Mouse (Mus musculus) spleen, postnatal 36 days (tissue): ENCODE measurements around the gene 1190007I07Rik.

Experiments used
- DNase-seq, 2 experiments: peaks; one replicate each; pipeline ENCODE4 v3.0.0; 2022; ENCODE audit warnings: low spot score in 2 of 2, mixed read lengths in 1 of 2

Gene 1190007I07Rik

DNA sequence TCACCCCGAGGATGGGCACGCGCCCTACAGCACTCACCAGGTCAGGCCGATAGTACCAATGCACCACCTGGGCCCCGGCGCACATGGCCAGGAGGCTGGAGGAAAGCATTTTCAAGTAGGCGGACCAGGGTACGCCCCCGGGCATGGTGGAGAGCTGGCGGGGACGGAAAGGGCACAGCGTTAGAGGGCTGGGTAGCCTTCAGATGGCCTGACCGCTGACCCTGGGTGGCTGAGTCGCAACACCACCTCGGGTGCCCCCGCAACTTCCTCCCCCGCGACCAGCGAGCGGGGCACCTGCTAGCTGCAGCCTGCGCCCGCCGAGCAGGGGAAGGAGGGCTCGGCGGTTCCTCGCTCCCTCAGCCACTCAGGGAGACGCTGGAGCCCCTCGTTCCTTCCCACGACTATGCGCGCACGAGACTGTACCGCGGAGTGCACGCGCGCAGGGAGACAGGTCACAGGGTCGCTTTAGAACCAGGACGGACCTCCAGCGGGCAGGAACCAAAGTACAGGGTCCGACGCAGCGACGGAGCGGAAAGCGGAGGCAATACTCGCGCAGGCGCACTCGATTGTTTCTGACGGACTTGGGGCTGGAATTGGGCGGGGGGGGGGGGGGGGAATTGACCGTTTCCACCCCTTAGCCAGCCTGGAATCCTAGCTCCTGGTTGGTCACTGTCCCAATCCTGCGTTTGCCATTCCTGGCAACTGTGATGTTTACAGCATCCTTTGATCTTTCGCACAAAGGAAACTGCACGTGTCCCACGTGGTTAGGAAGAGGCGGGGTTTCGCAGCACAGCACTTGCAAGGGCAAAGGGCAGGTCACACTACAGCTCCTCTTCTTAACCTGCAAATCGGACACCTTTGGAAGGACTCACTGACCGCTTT, at the start of gene 1190007I07Rik:
1190007I07Rik (minus strand) TSS at position 558 of the 882 bp plus-strand sequence.
- peak; percentile 77 to 83 for DNase-seq

DNA sequence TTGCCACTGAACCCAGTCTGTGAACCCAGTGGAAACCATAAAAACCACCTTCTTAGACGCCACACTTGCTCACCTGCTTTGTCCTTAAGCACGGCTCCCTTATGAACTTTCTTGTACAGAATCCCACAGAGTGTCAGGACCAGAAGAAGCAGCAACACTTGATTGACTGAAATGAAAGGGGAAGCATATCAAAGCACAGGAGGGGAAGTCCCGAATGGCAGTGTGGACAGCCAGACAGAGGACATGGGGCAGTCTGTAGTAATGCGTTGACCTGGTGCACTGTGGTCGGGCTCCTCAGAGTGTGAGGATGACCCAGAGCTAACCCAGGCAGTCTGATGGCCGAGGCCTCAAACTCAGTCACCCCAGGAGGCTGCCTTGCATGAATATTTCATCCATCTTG, 47.2 kb upstream of the 1190007I07Rik start:
- no peak for DNase-seq

DNA sequence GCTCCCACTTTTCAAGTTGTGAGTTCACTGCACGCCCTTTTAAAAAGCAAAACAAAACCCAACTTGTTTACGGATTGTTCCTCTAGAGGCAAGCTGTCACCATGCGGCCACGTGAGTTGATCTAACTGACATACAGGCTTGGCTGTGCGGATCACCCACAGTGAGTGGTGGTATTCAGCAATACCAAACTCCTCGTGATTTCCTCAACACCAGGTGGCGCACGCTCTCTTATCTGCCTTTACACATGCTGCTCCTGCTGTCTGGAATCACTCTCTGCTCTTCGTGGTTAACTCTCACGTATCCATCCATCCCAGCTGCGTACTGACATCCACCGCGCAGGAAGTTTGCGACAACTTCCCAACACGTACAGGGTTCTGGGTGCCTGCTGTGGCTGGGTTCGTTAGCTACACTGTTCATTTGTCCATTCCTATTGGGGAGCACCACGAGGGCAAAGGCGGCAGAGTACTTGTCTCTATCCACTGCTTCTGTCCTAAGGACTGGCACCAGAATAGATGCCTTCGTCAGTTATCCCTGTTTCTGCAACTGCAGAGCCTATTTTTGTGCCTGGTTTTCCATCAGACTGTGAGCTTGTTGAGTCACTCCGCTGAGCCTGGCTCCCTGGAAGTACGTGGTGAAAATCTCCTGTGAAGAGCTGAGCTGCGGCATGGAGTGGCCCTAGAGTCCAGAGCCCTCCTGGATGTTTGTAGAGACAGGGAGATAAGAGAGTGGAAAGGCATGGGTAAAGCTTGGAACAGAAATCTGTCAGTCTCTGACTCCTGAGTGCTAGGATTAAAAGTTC, 43.6 kb upstream of the 1190007I07Rik start:
- DNase-seq: peak; percentile 66 to 74

DNA sequence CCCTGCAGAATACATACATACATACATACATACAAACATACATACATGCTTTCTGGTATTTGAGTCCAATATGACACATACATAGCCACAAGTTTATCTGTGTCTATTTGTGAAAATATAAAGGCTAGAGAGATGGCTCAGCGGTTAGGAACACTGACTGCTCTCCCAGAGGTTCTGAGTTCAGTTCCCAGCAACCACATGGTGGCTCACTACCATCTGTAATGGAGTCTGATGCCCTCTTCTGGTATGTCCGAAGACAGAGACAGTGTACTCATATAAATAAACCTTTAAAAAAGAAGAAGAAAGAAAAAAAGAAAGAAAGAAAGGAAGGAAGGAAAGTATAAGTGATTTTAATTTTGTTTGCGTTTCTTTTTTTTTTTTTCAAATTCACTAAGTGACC, 42.9 kb upstream of the 1190007I07Rik start:
- DNase-seq: no peak

GRCm38 (mm10) chr10:82663289-82663688, 40.3 kb upstream of the 1190007I07Rik start:
- no peak for DNase-seq

DNA sequence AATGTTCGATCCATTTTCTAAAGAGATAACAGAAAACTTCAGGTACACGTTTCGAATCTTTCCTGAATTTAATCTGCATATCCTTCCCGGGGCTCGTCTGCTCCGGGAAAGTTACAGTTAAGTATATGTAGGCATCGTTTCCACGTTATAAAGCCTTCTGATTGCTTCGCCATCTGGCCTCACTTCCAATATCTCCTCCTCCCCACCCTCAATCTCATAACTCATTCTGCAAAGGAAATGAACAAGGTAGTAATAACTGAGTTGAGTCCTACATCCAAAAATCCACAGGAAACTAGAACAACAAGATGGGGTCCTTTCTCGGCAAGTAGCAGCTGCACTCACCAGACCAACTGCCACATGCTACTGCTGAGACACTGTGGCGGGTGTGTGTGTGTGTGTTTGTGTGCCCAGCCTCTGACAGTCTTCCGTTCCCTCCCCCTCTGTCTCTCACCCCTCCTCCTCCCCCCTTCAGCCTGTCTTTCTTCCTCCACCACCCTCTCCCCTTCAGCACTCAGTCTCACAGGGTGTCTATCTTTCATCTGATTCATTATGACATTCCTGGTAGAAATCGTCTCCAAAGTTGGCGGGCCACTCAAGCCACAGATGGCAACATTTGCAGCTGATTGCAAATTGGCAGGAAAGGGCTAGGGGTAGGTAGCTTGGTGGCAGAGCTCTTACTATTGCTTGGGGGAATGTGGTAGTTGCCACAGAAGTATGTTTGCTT, 39.4 kb upstream of the 1190007I07Rik start:
- no peak for DNase-seq

- DNase-seq: no peak
Observed at GRCm38 (mm10) chr10:82661820-82662219, 38.8 kb upstream of the 1190007I07Rik start.

DNA sequence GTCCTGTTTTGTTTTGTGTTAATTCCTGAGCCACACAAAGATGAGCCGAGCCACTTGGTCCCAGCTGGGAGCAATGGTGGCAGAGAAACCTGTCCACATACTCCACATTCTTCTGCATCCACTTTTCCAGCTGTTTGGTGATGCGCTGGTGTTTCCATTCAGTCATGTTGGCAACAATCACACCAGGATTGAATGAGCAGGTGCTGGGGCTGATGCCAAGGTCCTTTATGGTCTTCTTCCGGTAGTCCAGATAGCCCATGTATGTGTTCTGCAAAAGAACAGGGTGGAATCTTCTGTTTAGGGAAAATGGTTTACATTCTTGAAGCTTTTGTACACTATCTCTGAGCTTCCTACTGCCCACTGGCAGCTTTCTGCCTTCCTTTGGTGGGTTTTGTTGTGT, 31.6 kb upstream of the 1190007I07Rik start:
- no peak for DNase-seq

GRCm38 (mm10) chr10:82652625-82653024, 29.6 kb upstream of the 1190007I07Rik start:
- DNase-seq: no peak

DNA sequence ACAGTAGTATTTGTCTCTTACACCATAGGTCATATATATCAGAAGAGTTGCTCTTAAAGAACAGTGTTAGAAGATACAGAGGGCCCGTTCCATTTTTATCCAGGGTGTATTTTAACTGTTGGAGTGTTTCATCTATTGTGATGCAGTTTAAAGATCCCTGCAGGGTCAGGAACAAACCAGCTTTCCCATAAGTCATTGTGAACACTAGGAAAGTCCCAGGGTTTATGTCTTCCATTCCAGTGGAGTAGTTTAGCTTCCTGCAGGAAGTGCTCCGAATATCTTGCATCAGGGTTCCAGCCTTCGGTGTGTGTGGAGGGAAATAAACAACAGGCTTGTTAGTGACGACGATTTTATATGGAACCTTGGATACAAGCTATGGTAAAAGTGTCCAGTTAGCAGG, 28.2 kb upstream of the 1190007I07Rik start:
- DNase-seq: no peak

- no peak for DNase-seq
Observed at GRCm38 (mm10) chr10:82647205-82647811, 24.3 kb upstream of the 1190007I07Rik start.

GRCm38 (mm10) chr10:82646083-82646482, 23.1 kb upstream of the 1190007I07Rik start:
- no peak for DNase-seq

DNA sequence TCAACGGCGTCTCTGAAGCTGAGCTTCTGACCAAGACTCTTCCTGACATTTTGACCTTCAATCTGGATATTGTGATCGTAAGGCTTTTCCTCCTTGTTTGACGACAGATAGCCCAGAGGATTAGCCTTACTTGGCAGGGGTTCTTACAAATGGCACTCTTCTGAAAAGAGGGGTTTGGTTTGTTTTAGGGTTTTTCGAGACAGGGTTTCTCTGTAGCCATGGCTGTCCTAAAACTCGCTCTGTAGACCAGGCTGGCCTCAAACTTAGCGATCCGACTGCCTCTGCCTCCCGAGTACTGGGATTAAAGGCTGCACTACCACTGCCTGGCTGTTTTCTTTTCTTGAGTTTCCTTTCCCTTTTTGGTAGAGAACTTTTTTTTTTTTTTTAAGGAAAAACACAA, 18.5 kb upstream of the 1190007I07Rik start:
- DNase-seq: no peak

DNA sequence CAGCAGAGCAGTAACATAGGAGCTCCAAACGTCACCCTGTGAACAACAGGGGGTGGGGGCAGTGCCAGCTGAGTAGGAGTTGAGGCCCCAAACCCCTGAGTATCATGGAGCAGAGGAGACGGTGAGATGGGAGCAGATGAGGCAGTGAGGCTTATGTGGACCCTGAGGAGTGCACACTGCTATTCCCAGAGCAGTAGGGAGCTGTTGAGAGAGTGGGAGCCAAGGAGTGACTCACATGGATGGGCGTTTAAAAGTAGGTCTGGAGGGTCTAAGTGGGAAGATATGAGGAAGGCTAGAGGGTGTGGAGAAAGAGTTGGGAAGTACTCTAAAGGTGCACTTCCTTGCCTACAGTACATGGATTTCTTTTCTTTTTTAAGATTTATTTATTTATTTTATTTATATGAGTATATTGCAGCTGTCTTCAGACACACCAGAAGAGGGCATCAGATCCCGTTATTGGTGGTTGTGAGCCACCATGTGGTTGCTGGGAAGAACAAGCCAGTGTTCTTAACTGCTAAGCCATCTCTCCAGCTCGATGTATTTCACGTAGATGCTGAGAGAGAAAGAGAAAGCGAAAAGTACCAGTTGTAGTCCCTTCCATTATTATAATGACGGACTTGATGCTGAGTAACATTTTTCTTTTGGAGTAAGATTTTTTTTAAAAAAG, 16.1 kb upstream of the 1190007I07Rik start:
- DNase-seq: no peak

DNA sequence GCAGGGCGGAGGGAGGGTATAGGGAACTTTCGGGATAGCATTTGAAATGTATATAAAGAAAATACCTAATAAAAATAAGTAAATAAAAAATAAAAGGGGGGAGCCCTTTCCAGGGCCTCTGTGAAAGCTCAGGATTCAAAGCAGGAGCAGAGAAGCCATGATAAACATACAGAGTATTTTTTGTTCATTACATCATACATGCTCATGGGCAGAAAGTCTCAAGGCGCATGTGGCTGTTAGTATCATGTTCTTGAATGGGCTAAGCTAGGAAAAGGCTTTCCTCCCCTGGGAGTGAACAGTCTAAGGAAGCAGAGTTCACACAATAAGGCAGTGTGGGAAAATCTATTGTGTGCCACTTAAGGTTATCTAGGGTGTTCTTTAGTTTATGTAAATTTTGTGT, 13.3 kb upstream of the 1190007I07Rik start:
- no peak for DNase-seq

DNA sequence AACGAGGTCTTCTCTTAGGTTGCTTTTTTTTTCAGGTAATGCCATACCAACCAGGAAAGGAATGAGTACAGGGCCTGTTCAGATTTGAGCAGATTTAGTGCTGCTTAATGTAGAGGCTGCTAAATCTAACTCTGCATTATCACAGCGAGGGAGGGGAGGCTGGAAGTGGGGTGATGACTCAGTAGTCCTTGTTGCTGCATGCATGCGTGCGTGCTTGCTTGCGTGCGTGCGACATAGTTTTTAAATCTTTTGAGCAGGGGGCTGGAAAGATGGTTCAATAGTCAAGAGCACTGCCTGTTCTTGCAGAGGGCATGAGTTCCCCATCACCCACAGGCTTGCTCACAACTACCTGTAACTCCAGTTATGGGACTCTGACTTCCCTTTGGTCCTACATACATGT, 11.3 kb upstream of the 1190007I07Rik start:
- no peak for DNase-seq

GRCm38 (mm10) chr10:82632496-82633280, 9.7 kb upstream of the 1190007I07Rik start:
- DNase-seq: no peak

DNA sequence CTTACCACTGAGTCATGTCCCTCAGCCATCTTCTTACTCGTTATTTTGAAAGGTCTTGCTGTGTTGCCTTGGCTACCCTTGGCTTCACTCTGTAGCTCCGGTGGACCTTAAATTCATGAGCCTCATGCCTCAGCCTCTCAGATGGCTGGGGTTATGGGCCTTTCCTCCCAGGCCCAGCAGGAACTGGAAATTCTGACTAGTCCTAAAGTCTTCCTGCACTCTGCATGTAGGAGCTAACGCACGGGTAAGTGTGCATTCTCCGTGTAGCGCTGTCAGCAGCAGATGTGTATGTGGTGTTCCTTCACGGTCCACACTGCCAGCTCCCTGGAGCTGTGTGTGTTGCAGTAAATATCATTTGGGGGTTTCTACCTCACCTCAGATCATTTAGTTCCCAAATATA, 8.1 kb upstream of the 1190007I07Rik start:
- no peak for DNase-seq

- DNase-seq: no peak
Observed at GRCm38 (mm10) chr10:82630497-82630896, 7.5 kb upstream of the 1190007I07Rik start.

DNA sequence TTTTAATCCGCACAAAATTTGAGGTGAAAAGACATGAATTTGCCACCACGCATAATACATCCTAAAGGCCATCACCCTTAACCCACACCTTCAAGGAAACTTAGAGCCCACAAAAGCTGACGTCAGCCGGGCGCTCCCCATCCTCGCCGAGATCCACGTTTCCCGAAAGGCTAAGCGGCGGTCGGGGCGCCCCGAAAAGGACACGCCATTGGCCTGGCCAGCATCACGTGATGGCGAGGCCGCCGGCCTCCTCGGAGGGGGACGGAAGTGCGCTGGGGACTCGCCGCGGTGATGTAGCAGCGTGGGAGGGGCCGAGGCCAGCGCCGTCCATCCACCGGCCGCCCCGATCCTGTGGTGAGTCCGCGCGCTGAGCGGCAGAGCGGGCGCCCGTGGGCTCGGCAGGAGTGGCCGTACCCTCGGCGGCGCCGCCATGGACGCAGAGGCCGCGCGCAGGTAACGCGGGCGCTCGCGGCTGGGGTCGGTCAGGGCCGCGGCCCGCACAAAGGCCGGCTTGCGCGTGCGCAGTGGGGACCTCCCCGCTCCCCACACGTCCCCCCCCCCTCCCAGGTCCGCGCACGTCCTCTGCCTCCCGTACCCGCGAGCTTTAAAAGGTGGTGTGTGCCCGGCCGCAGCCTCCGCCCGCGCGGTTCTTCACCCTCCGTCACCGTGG, 6.7 kb upstream of the 1190007I07Rik start, which contains the start of gene Tdg:
Tdg (plus strand) TSS at position 243 of the 670 bp plus-strand sequence.
- peak; percentile 94 for DNase-seq
